Mouse (Mus musculus) spleen, adult 2 months (tissue): Measurements from ENCODE around the gene Myo6.

Experiments used
- CTCF ChIP-seq: fragments of 200-500 bp; IDR thresholded peaks from 2 replicates; pipeline ENCODE4 v1.5.1; 2011; ENCODE audit warnings: mild to moderate bottlenecking, inconsistent platforms; ENCODE audit not compliant: insufficient read depth, insufficient read length, insufficient replicate concordance; ENCODE audit errors: extremely low read depth
- POLR2A ChIP-seq: fragments of 200-500 bp; IDR thresholded peaks from 2 replicates; pipeline ENCODE4 v1.6.1; 2011; ENCODE audit warnings: low read depth, low read length, inconsistent platforms

DNA sequence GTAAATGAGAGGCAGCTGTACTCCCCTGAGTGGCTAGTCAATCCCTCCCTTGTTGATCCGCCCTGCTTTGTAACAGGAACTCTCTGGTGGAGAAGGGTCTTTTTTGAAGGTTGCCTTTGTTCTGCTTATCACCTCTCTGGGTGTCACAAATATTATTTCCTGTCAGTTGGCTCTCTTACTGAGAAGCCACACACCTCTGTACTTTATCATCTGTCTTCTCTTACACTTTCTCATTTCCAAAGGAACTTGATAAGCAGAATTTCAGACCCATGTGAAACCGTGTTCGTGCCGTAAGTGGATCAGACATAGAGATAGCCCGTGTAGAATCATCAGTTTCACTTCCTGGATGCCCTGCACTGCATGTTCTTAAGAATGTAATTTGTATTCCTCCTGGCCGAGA is 153.2 kb downstream of the Myo6 start:
- TF ChIP-seq CTCF, result no peak
- no peak for TF ChIP-seq POLR2A
